Mouse (Mus musculus): ENCODE data around the gene Wwox. TPM values are rescaled to one million over a fixed set of nuclear protein-coding genes. Genes with fewer than 3 reads are reported as not detected.

Wwox gene
- polyA plus RNA-seq, 1 experiment from 2014 or later = 10.3 TPM

GRCm38 (mm10) chr8:115185431-115185964 lies 746.0 kb downstream of the Wwox start:
- Histone ChIP-seq H3K27ac (ENCODE audit: low read depth, low read length) (no peak overlapping the region), H3K4me2 (no peak overlapping the region), H3K27me3 (ENCODE audit: control insufficient read depth, insufficient read depth, low read length) (no peaks in the 10 kb centered on the region; the same call in 1 of the 2 replicates), H3K4me3 (ENCODE audit: low read depth, low read length) (no peak overlapping the region), H3K9ac (ENCODE audit: low read depth, low read length) (no peak overlapping the region), H3K36me3 (ENCODE audit: control insufficient read depth, insufficient read depth, low read length) (no peaks in the 10 kb centered on the region), H3K9me3 (replicated peaks; ENCODE audit: control insufficient read depth, low read length) (no peaks in the 10 kb centered on the region), H3K4me1 (ENCODE audit: control insufficient read depth, insufficient read depth, low read length) (no peaks in the 10 kb centered on the region)
- ATAC-seq (replicated peaks; ENCODE audit: insufficient number of reproducible peaks, low FRiP score, low TSS enrichment) = no peak
- 68% methylated on average over 6 of the region's 6 CpGs for WGBS (ENCODE audit: insufficient replicate concordance)

DNA sequence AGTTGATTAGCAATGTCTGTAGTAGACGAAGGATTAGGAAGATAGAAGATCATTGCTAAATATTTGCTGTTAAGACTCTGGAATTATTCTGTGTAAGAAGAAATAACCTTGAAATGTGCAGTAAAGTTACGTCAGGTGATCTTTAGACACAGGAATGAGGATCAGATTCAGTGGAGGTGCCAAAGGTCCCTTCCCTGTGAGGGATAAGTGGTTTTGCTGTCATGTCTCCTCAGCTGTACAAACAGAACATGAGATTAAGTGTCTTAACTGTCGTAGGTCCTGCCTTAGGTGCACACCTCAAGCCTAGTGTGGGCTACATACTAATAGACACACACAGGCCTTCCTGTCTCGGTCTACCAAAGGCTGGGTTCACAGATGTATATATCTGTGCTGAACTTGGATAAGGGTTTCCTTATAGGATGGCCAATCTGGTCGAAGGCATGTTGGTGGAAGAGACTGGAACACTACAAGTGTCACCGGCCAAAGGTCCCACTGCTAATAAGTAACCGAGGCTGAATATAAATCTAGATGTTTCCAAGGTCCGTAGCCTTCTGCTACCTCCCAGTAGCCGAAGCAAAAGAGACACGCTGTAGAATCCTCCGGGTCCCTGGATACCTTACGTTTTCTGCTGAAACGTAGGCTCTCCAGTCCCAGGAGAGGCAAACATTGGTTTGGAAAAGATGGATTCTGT lies 746.8 kb downstream of the Wwox start:
- no peak overlapping the region for H3K4me2 ChIP-seq
- no peaks in the 10 kb centered on the region for H3K36me3 ChIP-seq (ENCODE audit: control insufficient read depth, insufficient read depth, low read length)
- H3K27me3 ChIP-seq (ENCODE audit: control insufficient read depth, insufficient read depth, low read length) = no peaks in the 10 kb centered on the region; the same call in 1 of the 2 replicates
- 78% methylated on average over 13 of the region's 13 CpGs for WGBS (ENCODE audit: insufficient replicate concordance)
- H3K9ac ChIP-seq (ENCODE audit: low read depth, low read length) = no peak overlapping the region
- no peaks in the 10 kb centered on the region for H3K4me1 ChIP-seq (ENCODE audit: control insufficient read depth, insufficient read depth, low read length)
- H3K4me3 ChIP-seq (ENCODE audit: low read depth, low read length) = no peak overlapping the region
- no peak overlapping the region for H3K27ac ChIP-seq (ENCODE audit: low read depth, low read length)
- ATAC-seq (replicated peaks; ENCODE audit: insufficient number of reproducible peaks, low FRiP score, low TSS enrichment) = no peak
- H3K9me3 ChIP-seq (replicated peaks; ENCODE audit: control insufficient read depth, low read length) = no peaks in the 10 kb centered on the region

DNA sequence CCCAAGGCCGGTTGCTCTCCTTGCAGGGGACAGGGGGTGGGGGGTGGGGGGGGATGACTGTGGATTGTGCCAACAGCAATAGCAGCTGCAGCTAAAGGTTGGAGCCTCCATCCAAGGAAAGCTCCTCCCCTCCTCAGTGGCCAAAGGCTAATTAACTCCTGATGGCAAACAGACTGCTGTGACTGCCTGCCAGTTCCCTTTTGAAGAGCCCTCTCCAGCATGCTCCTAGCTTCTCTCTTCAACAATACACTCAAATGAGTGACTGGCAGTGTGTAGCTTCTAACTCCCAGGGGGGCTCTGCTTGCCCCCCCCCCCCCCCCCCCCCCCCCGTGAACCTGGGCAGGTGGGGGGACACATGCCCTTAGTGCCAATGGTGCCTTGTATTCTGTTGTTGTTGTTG lies 747.4 kb downstream of the Wwox start:
- H3K4me3 ChIP-seq (ENCODE audit: low read depth, low read length) = no peak overlapping the region
- no peak overlapping the region for H3K9ac ChIP-seq (ENCODE audit: low read depth, low read length)
- no peaks in the 10 kb centered on the region for H3K36me3 ChIP-seq (ENCODE audit: control insufficient read depth, insufficient read depth, low read length)
- no peaks in the 10 kb centered on the region for H3K9me3 ChIP-seq (replicated peaks; ENCODE audit: control insufficient read depth, low read length)
- 19% methylated on average over 1 of the region's 2 CpGs for WGBS (ENCODE audit: insufficient replicate concordance)
- H3K4me1 ChIP-seq (ENCODE audit: control insufficient read depth, insufficient read depth, low read length) = no peaks in the 10 kb centered on the region
- H3K4me2 ChIP-seq = no peak overlapping the region
- no peak overlapping the region for H3K27ac ChIP-seq (ENCODE audit: low read depth, low read length)
- no peaks in the 10 kb centered on the region for H3K27me3 ChIP-seq (ENCODE audit: control insufficient read depth, insufficient read depth, low read length)
- no peak for ATAC-seq (replicated peaks; ENCODE audit: insufficient number of reproducible peaks, low FRiP score, low TSS enrichment)

DNA sequence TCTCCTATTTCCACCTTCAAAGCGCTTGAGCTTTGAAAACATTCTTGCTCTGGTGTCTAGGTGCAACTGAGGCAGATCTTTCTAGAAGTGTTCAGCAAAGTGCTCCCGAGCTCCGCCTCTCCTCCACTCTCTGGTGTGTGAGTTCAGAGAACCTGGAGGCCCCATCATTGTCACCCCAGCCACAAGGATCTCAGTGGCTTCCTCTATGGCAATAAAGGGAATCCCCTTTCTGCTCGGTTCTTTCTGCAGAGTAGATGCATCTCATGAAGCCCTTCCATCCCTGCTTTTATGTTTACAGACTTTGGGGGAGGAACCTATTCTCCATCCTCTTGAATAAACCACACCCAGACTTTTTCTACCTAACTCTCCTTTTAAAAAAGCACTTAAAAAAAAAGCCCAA lies 749.0 kb downstream of the Wwox start:
- H3K4me2 ChIP-seq = no peak overlapping the region
- H3K27ac ChIP-seq (ENCODE audit: low read depth, low read length) = no peak overlapping the region
- ATAC-seq (replicated peaks; ENCODE audit: insufficient number of reproducible peaks, low FRiP score, low TSS enrichment) = no peak
- H3K9me3 ChIP-seq (replicated peaks; ENCODE audit: control insufficient read depth, low read length) = no peaks in the 10 kb centered on the region
- H3K4me3 ChIP-seq (ENCODE audit: low read depth, low read length) = no peak overlapping the region
- 81% methylated on average over 4 of the region's 4 CpGs for WGBS (ENCODE audit: insufficient replicate concordance)
- H3K36me3 ChIP-seq (ENCODE audit: control insufficient read depth, insufficient read depth, low read length) = no peaks in the 10 kb centered on the region
- H3K9ac ChIP-seq (ENCODE audit: low read depth, low read length) = no peak overlapping the region
- H3K27me3 ChIP-seq (ENCODE audit: control insufficient read depth, insufficient read depth, low read length) = no peaks in the 10 kb centered on the region
- no peaks in the 10 kb centered on the region for H3K4me1 ChIP-seq (ENCODE audit: control insufficient read depth, insufficient read depth, low read length)

- no peak overlapping the region for H3K4me2 ChIP-seq
- no peaks in the 10 kb centered on the region for H3K9me3 ChIP-seq (replicated peaks; ENCODE audit: control insufficient read depth, low read length)
- ATAC-seq (replicated peaks; ENCODE audit: insufficient number of reproducible peaks, low FRiP score, low TSS enrichment) = no peak
- H3K4me1 ChIP-seq (ENCODE audit: control insufficient read depth, insufficient read depth, low read length) = no peaks in the 10 kb centered on the region
- WGBS (ENCODE audit: insufficient replicate concordance) = 80% methylated on average over 11 of the region's 11 CpGs
- no peak overlapping the region for H3K9ac ChIP-seq (ENCODE audit: low read depth, low read length)
- no peaks in the 10 kb centered on the region for H3K27me3 ChIP-seq (ENCODE audit: control insufficient read depth, insufficient read depth, low read length)
- no peak overlapping the region for H3K4me3 ChIP-seq (ENCODE audit: low read depth, low read length)
- H3K36me3 ChIP-seq (ENCODE audit: control insufficient read depth, insufficient read depth, low read length) = no peaks in the 10 kb centered on the region
- H3K27ac ChIP-seq (ENCODE audit: low read depth, low read length) = no peak overlapping the region
Measured at GRCm38 (mm10) chr8:115189836-115190235, 750.4 kb downstream of the Wwox start.

- 75% methylated on average over 2 of the region's 2 CpGs for WGBS (ENCODE audit: insufficient replicate concordance)
- H3K4me3 ChIP-seq (ENCODE audit: low read depth, low read length) = no peak overlapping the region
Measured at GRCm38 (mm10) chr8:115193767-115194166, 754.3 kb downstream of the Wwox start.

GRCm38 (mm10) chr8:115195334-115195733 lies 755.9 kb downstream of the Wwox start:
- ATAC-seq (replicated peaks; ENCODE audit: insufficient number of reproducible peaks, low FRiP score, low TSS enrichment) = no peak
- Histone ChIP-seq H3K27ac (ENCODE audit: low read depth, low read length) (no peak overlapping the region), H3K4me3 (ENCODE audit: low read depth, low read length) (no peak overlapping the region), H3K4me1 (ENCODE audit: control insufficient read depth, insufficient read depth, low read length) (no peaks in the 10 kb centered on the region), H3K9me3 (replicated peaks; ENCODE audit: control insufficient read depth, low read length) (0 out of 2 replicates have a peak, but pooled peaks cover 2% of the 10 kb centered on the region), H3K4me2 (no peak overlapping the region), H3K27me3 (ENCODE audit: control insufficient read depth, insufficient read depth, low read length) (peaks cover 18% of the 10 kb centered on the region), H3K9ac (ENCODE audit: low read depth, low read length) (no peak overlapping the region), H3K36me3 (ENCODE audit: control insufficient read depth, insufficient read depth, low read length) (no peaks in the 10 kb centered on the region)
- WGBS (ENCODE audit: insufficient replicate concordance) = 88% methylated on average over 10 of the region's 10 CpGs

More at GRCm38 (mm10) chr8:115193767-115194166, 754.3 kb downstream of the Wwox start:
- Histone ChIP-seq H3K27me3 (ENCODE audit: control insufficient read depth, insufficient read depth, low read length) (peaks cover 9% of the 10 kb centered on the region; the same call in 1 of the 2 replicates), H3K9ac (ENCODE audit: low read depth, low read length) (no peak overlapping the region), H3K27ac (ENCODE audit: low read depth, low read length) (no peak overlapping the region), H3K4me1 (ENCODE audit: control insufficient read depth, insufficient read depth, low read length) (no peaks in the 10 kb centered on the region), H3K36me3 (ENCODE audit: control insufficient read depth, insufficient read depth, low read length) (no peaks in the 10 kb centered on the region), H3K9me3 (replicated peaks; ENCODE audit: control insufficient read depth, low read length) (0 out of 2 replicates have a peak, but pooled peaks cover 2% of the 10 kb centered on the region), H3K4me2 (no peak overlapping the region)
- no peak for ATAC-seq (replicated peaks; ENCODE audit: insufficient number of reproducible peaks, low FRiP score, low TSS enrichment)

DNA sequence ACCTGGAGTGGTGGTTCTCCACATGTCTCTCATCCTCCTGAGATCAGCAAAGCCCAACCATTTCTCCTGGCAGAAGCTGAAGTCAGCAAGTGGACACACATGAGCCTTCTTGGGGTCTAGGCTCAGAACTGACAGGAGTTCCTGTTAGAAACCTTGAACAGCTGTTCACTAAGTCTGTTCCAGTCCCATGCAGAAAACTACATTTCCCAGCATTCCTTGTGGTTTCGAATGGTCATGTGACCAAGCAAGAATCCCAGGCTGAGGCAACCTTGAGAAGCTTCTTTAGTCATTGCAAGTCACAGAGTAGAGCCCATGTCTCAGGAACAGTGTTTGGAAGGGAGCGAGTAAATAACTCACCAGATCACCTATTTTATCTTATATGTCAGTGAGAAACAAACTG lies 757.4 kb downstream of the Wwox start:
- no peak for ATAC-seq (replicated peaks; ENCODE audit: insufficient number of reproducible peaks, low FRiP score, low TSS enrichment)
- H3K4me1 ChIP-seq (ENCODE audit: control insufficient read depth, insufficient read depth, low read length) = no peaks in the 10 kb centered on the region
- WGBS (ENCODE audit: insufficient replicate concordance) = 66% methylated on average over 2 of the region's 2 CpGs

GRCm38 (mm10) chr8:115199204-115199603 lies 759.7 kb downstream of the Wwox start:
- H3K27ac ChIP-seq (ENCODE audit: low read depth, low read length) = no peak overlapping the region
- no peaks in the 10 kb centered on the region for H3K36me3 ChIP-seq (ENCODE audit: control insufficient read depth, insufficient read depth, low read length)
- H3K4me3 ChIP-seq (ENCODE audit: low read depth, low read length) = no peak overlapping the region
- H3K4me2 ChIP-seq = no peak overlapping the region
- H3K27me3 ChIP-seq (ENCODE audit: control insufficient read depth, insufficient read depth, low read length) = peaks cover 19% of the 10 kb centered on the region
- H3K9ac ChIP-seq (ENCODE audit: low read depth, low read length) = no peak overlapping the region
- no peak for ATAC-seq (replicated peaks; ENCODE audit: insufficient number of reproducible peaks, low FRiP score, low TSS enrichment)
- H3K9me3 ChIP-seq (replicated peaks; ENCODE audit: control insufficient read depth, low read length) = 0 out of 2 replicates have a peak, but pooled peaks cover 2% of the 10 kb centered on the region
- H3K4me1 ChIP-seq (ENCODE audit: control insufficient read depth, insufficient read depth, low read length) = no peaks in the 10 kb centered on the region
- WGBS (ENCODE audit: insufficient replicate concordance) = 20% methylated on average over 4 of the region's 4 CpGs

More for the DNA sequence above, 757.4 kb downstream of the Wwox start:
- H3K36me3 ChIP-seq (ENCODE audit: control insufficient read depth, insufficient read depth, low read length) = no peaks in the 10 kb centered on the region
- H3K4me2 ChIP-seq = no peak overlapping the region
- 0 out of 2 replicates have a peak, but pooled peaks cover 2% of the 10 kb centered on the region for H3K9me3 ChIP-seq (replicated peaks; ENCODE audit: control insufficient read depth, low read length)
- no peak overlapping the region for H3K9ac ChIP-seq (ENCODE audit: low read depth, low read length)
- H3K4me3 ChIP-seq (ENCODE audit: low read depth, low read length) = no peak overlapping the region
- peaks cover 19% of the 10 kb centered on the region for H3K27me3 ChIP-seq (ENCODE audit: control insufficient read depth, insufficient read depth, low read length)
- H3K27ac ChIP-seq (ENCODE audit: low read depth, low read length) = no peak overlapping the region
